Mouse (Mus musculus): Measurements from ENCODE around the gene Tbl2. TPM values are rescaled to one million over a fixed set of nuclear protein-coding genes. Genes with fewer than 3 reads are reported as not detected.

The Tbl2 gene
- polyA plus RNA-seq, 1 experiment: 7.8 TPM

DNA sequence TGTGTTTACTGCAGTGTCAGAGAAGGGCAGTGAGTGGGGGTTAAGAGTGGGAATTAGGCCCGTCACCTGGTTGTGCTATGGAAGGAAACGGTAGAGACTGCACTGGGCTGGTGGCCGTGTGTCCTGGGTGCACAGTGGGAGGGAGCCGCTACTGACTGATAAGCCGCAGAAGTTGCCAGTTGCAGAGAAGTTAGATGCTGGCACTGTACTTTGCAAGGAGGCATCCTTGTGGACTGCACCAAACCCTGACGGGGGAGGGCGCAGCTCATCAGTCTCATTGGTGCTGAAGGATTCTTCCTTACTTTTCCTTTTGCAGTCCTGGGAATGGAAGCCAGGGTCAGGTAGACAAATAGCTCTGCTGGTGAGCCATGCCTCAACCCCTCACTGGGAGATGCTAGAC lies 12.2 kb downstream of the Tbl2 start:
- Histone ChIP-seq H3K4me3 (replicated peaks; ENCODE audit: control insufficient read depth, low read depth, low read length) (no peak overlapping the region), H3K27ac (ENCODE audit: control insufficient read depth, insufficient read depth, low read depth, low read length, poor library complexity) (no peak overlapping the region), H3K4me1 (ENCODE audit: control insufficient read depth, insufficient read depth, low read length) (peaks cover 1% of the 10 kb centered on the region; the same call in 1 of the 2 replicates)
- WGBS: 73% methylated on average over 7 of the region's 7 CpGs
- TF ChIP-seq POLR2A (IDR thresholded peaks at IDR 0.05; ENCODE audit: borderline replicate concordance, control insufficient read depth, low read depth, low read length): no peak
- TF ChIP-seq CTCF (IDR thresholded peaks at IDR 0.05; ENCODE audit: control insufficient read depth, insufficient read depth, low read length): no peak

GRCm38 (mm10) chr5:135162361-135162760 lies 12.9 kb downstream of the Tbl2 start:
- no peak overlapping the region for H3K4me3 ChIP-seq (replicated peaks; ENCODE audit: control insufficient read depth, low read depth, low read length)
- 94% methylated on average over 8 of the region's 8 CpGs for WGBS
- no peak overlapping the region for H3K27ac ChIP-seq (ENCODE audit: control insufficient read depth, insufficient read depth, low read depth, low read length, poor library complexity)
- TF ChIP-seq POLR2A (IDR thresholded peaks at IDR 0.05; ENCODE audit: borderline replicate concordance, control insufficient read depth, low read depth, low read length): no peak
- no peak for TF ChIP-seq CTCF (IDR thresholded peaks at IDR 0.05; ENCODE audit: control insufficient read depth, insufficient read depth, low read length)
- peaks cover 1% of the 10 kb centered on the region; the same call in 1 of the 2 replicates for H3K4me1 ChIP-seq (ENCODE audit: control insufficient read depth, insufficient read depth, low read length)

DNA sequence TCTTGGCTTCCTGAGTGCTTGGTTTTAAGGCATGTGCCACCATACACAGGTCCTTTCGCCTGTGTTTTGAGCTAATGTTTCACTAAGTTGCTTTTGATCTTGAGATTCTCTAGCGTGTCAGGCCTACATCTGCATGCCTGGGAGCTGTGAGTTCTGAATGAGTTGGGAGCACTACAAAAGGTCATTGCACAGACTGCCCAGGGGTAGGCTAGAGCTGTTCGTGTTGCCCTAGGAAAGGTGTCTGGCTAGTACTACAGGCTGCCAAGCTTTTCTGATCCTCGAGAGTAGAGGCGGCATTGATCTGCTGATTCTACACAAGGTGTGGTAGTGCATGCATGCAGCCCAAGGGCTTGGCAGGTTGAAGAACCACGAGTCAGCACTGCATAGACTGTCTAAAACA lies 13.4 kb downstream of the Tbl2 start:
- H3K4me1 ChIP-seq (ENCODE audit: control insufficient read depth, insufficient read depth, low read length): peaks cover 1% of the 10 kb centered on the region; the same call in 1 of the 2 replicates
- no peak overlapping the region for H3K27ac ChIP-seq (ENCODE audit: control insufficient read depth, insufficient read depth, low read depth, low read length, poor library complexity)
- TF ChIP-seq CTCF (IDR thresholded peaks at IDR 0.05; ENCODE audit: control insufficient read depth, insufficient read depth, low read length): no peak
- TF ChIP-seq POLR2A (IDR thresholded peaks at IDR 0.05; ENCODE audit: borderline replicate concordance, control insufficient read depth, low read depth, low read length): no peak
- 84% methylated on average over 6 of the region's 6 CpGs for WGBS
- no peak overlapping the region for H3K4me3 ChIP-seq (replicated peaks; ENCODE audit: control insufficient read depth, low read depth, low read length)

GRCm38 (mm10) chr5:135166909-135167308 lies 17.5 kb downstream of the Tbl2 start:
- H3K4me3 ChIP-seq (replicated peaks; ENCODE audit: control insufficient read depth, low read depth, low read length): no peak overlapping the region
- peaks cover 1% of the 10 kb centered on the region; the same call in 1 of the 2 replicates for H3K4me1 ChIP-seq (ENCODE audit: control insufficient read depth, insufficient read depth, low read length)
- 85% methylated on average over 4 of the region's 4 CpGs for WGBS
- TF ChIP-seq CTCF (IDR thresholded peaks at IDR 0.05; ENCODE audit: control insufficient read depth, insufficient read depth, low read length) (no peak), POLR2A (IDR thresholded peaks at IDR 0.05; ENCODE audit: borderline replicate concordance, control insufficient read depth, low read depth, low read length) (no peak)
- H3K27ac ChIP-seq (ENCODE audit: control insufficient read depth, insufficient read depth, low read depth, low read length, poor library complexity): no peak overlapping the region

DNA sequence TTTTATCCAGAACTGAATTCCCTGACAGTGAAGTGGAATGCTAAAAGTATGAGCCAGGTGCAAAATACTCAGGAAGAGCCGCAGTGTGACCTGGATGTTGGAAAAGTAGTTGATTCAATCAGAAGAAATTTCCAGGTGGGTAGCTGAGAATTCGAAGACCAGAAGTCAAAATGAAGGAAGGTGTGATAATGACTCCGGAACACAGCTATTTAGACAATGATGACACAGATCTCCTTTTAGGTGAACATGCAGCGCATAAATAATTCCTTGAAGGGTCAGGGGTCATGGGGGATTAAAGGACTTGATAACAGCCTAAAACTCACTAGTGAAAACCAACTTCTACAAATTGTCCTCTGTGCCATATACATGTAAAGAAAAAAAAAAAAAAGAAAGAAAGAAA lies 18.0 kb downstream of the Tbl2 start:
- whole genome bisulfite sequencing: 89% methylated on average over 4 of the region's 4 CpGs
- Histone ChIP-seq H3K4me3 (replicated peaks; ENCODE audit: control insufficient read depth, low read depth, low read length) (no peak overlapping the region), H3K27ac (ENCODE audit: control insufficient read depth, insufficient read depth, low read depth, low read length, poor library complexity) (no peak overlapping the region), H3K4me1 (ENCODE audit: control insufficient read depth, insufficient read depth, low read length) (peaks cover 1% of the 10 kb centered on the region; the same call in 1 of the 2 replicates)
- no peak for TF ChIP-seq POLR2A (IDR thresholded peaks at IDR 0.05; ENCODE audit: borderline replicate concordance, control insufficient read depth, low read depth, low read length)
- no peak for TF ChIP-seq CTCF (IDR thresholded peaks at IDR 0.05; ENCODE audit: control insufficient read depth, insufficient read depth, low read length)

DNA sequence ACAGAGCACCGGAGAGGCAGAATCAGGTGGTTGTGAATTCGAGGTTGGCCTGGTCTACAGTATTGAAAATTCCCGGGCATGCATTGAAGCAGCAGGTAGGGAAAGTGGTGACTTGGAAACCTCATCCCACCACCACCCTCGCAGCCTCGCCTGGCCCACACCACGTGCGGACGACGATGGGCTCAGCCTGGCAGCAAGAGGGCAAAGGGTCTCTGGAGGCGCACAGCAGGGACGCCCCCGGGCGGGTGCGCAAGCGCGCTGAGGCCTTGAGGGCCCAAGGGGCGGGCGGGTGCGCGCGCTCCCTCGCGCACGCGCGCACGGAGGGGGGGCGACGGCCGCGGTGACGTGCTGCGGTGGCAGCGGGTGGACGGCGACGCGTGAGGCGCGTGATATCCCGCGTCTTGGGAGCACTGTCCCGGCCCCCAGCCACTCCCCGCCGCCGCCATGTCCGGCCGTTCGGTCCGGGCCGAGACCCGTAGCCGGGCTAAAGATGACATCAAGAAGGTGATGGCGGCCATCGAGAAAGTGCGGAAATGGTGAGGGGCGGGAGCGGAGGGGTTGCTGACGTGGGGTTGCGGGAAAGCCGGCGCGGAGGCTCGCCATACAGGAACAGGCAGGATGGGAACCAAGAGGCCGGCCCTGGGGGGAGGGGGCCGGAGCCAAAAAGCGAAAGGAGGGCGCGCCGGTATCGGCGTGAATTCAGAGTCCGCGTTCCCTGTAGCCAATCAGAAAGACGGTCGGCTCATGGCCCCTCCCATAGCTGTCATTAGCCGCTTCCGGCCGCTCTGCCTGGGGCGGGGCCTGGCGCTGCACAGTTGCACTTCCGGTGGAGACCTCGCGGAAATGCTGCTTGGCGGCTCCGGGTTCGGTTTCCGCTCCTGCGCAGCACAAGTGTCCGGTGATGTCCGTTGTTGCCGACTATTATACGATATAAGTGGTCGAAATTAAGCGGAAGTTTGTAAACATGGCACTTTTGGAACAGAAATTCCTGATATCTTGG lies 18.9 kb downstream of the Tbl2 start, which contains the start of gene Bcl7b:
Bcl7b (plus strand) TSS at position 221 of the 1,000 bp plus-strand sequence.
- peak within 1 kb of the TSS; percentile 75 for H3K4me3 ChIP-seq (replicated peaks; ENCODE audit: control insufficient read depth, low read depth, low read length)
- H3K4me1 ChIP-seq (ENCODE audit: control insufficient read depth, insufficient read depth, low read length): peaks cover 1% of the 10 kb centered on the region; the same call in 1 of the 2 replicates
- WGBS: 1% methylated on average over 95 of the region's 95 CpGs

GRCm38 (mm10) chr5:135169479-135169878 lies 20.0 kb downstream of the Tbl2 start:
- H3K4me1 ChIP-seq (ENCODE audit: control insufficient read depth, insufficient read depth, low read length): peaks cover 1% of the 10 kb centered on the region; the same call in 1 of the 2 replicates
- TF ChIP-seq CTCF (IDR thresholded peaks at IDR 0.05; ENCODE audit: control insufficient read depth, insufficient read depth, low read length): no peak
- TF ChIP-seq POLR2A (IDR thresholded peaks at IDR 0.05; ENCODE audit: borderline replicate concordance, control insufficient read depth, low read depth, low read length): no peak
- no peak overlapping the region for H3K27ac ChIP-seq (ENCODE audit: control insufficient read depth, insufficient read depth, low read depth, low read length, poor library complexity)
- 82% methylated on average over 5 of the region's 5 CpGs for WGBS
- peak overlapping the region; percentile 23 for H3K4me3 ChIP-seq (replicated peaks; ENCODE audit: control insufficient read depth, low read depth, low read length)

More for the DNA sequence above, 18.9 kb downstream of the Tbl2 start, which contains the start of gene Bcl7b:
- TF ChIP-seq CTCF (IDR thresholded peaks at IDR 0.05; ENCODE audit: control insufficient read depth, insufficient read depth, low read length) (no peak), POLR2A (IDR thresholded peaks at IDR 0.05; ENCODE audit: borderline replicate concordance, control insufficient read depth, low read depth, low read length) (peak; percentile 46; the same call in 1 of the 2 replicates)
- peak within 1 kb of the TSS; percentile 98 for H3K27ac ChIP-seq (ENCODE audit: control insufficient read depth, insufficient read depth, low read depth, low read length, poor library complexity)

DNA sequence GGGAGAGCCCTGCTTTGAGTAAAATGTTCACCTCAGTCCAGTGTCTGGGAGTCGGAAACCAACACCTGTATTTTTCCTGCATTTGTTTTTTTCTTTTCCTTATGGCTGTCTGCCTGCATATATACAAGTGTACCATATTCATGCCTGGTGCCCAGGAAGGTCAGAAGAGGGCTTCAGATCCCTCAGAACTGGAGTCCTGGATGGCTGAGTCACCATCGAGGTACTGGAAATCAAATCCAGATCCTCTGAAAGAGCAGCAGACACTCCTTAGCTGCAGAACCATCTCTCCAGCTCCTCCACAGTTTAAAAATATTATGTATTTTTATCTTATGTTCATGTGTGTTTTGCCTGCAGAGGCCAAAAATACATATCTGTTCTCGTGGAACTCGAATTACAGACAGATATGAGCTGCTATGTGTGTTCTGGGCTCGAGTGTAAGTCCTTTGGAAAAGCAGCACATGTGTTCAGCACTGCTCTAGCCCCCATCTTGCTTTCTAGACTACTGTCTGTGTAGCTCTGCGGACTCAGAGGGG lies 22.3 kb downstream of the Tbl2 start:
- Histone ChIP-seq H3K4me1 (ENCODE audit: control insufficient read depth, insufficient read depth, low read length) (peaks cover 1% of the 10 kb centered on the region; the same call in 1 of the 2 replicates), H3K4me3 (replicated peaks; ENCODE audit: control insufficient read depth, low read depth, low read length) (no peak overlapping the region), H3K27ac (ENCODE audit: control insufficient read depth, insufficient read depth, low read depth, low read length, poor library complexity) (no peak overlapping the region)
- TF ChIP-seq POLR2A (IDR thresholded peaks at IDR 0.05; ENCODE audit: borderline replicate concordance, control insufficient read depth, low read depth, low read length) (no peak), CTCF (IDR thresholded peaks at IDR 0.05; ENCODE audit: control insufficient read depth, insufficient read depth, low read length) (no peak)
- 85% methylated on average over 6 of the region's 6 CpGs for WGBS

Measured in bone marrow, adult 2 months (tissue).